Mouse (Mus musculus) stomach, embryonic 15.5 days (tissue): ENCODE measurements at regions not wholly inside any gene's neighbourhood (a gene's known extent, or its start where the extent isn't known, plus 50 kb on each side); places are given as distances from the start of the nearest gene placed in this dataset.

Experiments used
- ATAC-seq: fragments of 200-750 bp; cut with Nextera tagmentation; 2 replicates; pipeline ENCODE4 v1.8.0; 2017; ENCODE audit warnings: low read depth, moderate number of reproducible peaks, moderate TSS enrichment; ENCODE audit not compliant: insufficient read depth, low FRiP score
- H3K27ac ChIP-seq: fragments of 300-500 bp; sonication (generic); 2 replicates; pipeline ENCODE4 v1.5.1; 2015; ENCODE audit warnings: mild to moderate bottlenecking, inconsistent platforms
- H3K27me3 ChIP-seq: fragments of 300-500 bp; sonication (generic); replicated peaks from 2 replicates; pipeline ENCODE4 v1.6.1; 2015; ENCODE audit warnings: inconsistent platforms
- H3K36me3 ChIP-seq: fragments of 300-500 bp; sonication (generic); 2 replicates; pipeline ENCODE4 v1.6.1; 2015; ENCODE audit warnings: inconsistent platforms
- H3K4me1 ChIP-seq: fragments of 300-500 bp; sonication (generic); 2 replicates; pipeline ENCODE4 v1.6.1; 2015; ENCODE audit warnings: inconsistent platforms
- H3K4me2 ChIP-seq: fragments of 300-500 bp; sonication (generic); 2 replicates; pipeline ENCODE4 v1.6.1; 2015; ENCODE audit warnings: mild to moderate bottlenecking, inconsistent platforms
- H3K4me3 ChIP-seq: fragments of 300-500 bp; sonication (generic); replicated peaks from 2 replicates; pipeline ENCODE4 v1.5.1; 2015; ENCODE audit warnings: inconsistent platforms
- H3K9ac ChIP-seq: fragments of 300-500 bp; sonication (generic); 2 replicates; pipeline ENCODE4 v1.6.1; 2015; ENCODE audit warnings: inconsistent platforms
- H3K9me3 ChIP-seq: fragments of 300-500 bp; sonication (generic); 2 replicates; pipeline ENCODE4 v1.6.1; 2016; ENCODE audit warnings: inconsistent platforms
- WGBS: fragments of 180-500 bp; shearing (Covaris S2); methylation state at CpG from one replicate; pipeline ENCODE4 v1.1.7; 2015; 5-methylcytosine and 5-hydroxymethylcytosine counted together

GRCm38 (mm10) chr13:107303322-107303721 lies 281.4 kb upstream of the Kif2a start:
- no peaks in the 10 kb centered on the region for H3K27me3 ChIP-seq
- H3K9me3 ChIP-seq, result no peaks in the 10 kb centered on the region
- no peaks in the 10 kb centered on the region for H3K36me3 ChIP-seq
- H3K9ac ChIP-seq, result no peak overlapping the region
- no peaks in the 10 kb centered on the region for H3K4me1 ChIP-seq
- 37% methylated on average over 5 of the region's 5 CpGs for WGBS
- H3K27ac ChIP-seq, result no peak overlapping the region
- no peak for ATAC-seq
- H3K4me2 ChIP-seq, result no peak overlapping the region
- no peak overlapping the region for H3K4me3 ChIP-seq

GRCm38 (mm10) chr13:107300792-107301191 lies 278.9 kb upstream of the Kif2a start:
- H3K36me3 ChIP-seq, result no peaks in the 10 kb centered on the region
- no peaks in the 10 kb centered on the region for H3K27me3 ChIP-seq
- H3K4me2 ChIP-seq, result no peak overlapping the region
- H3K27ac ChIP-seq, result no peak overlapping the region
- H3K4me1 ChIP-seq, result no peaks in the 10 kb centered on the region
- no peak overlapping the region for H3K9ac ChIP-seq
- 72% methylated on average over 2 of the region's 2 CpGs for WGBS
- H3K4me3 ChIP-seq, result no peak overlapping the region
- ATAC-seq, result no peak
- no peaks in the 10 kb centered on the region for H3K9me3 ChIP-seq

GRCm38 (mm10) chr13:107264581-107264980 lies 242.7 kb upstream of the Kif2a start:
- Histone ChIP-seq H3K27me3 (no peaks in the 10 kb centered on the region), H3K9me3 (no peaks in the 10 kb centered on the region), H3K4me3 (no peak overlapping the region), H3K27ac (no peak overlapping the region), H3K9ac (no peak overlapping the region), H3K36me3 (no peaks in the 10 kb centered on the region), H3K4me1 (no peaks in the 10 kb centered on the region), H3K4me2 (no peak overlapping the region)
- 68% methylated on average over 6 of the region's 6 CpGs for WGBS
- ATAC-seq, result no peak

GRCm38 (mm10) chr13:107261479-107262050 lies 239.6 kb upstream of the Kif2a start:
- H3K36me3 ChIP-seq, result no peaks in the 10 kb centered on the region
- H3K4me1 ChIP-seq, result no peaks in the 10 kb centered on the region
- H3K4me2 ChIP-seq, result no peak overlapping the region
- no peaks in the 10 kb centered on the region for H3K9me3 ChIP-seq
- 73% methylated on average over 6 of the region's 6 CpGs for WGBS
- H3K27me3 ChIP-seq, result no peaks in the 10 kb centered on the region
- no peak overlapping the region for H3K9ac ChIP-seq
- no peak overlapping the region for H3K27ac ChIP-seq
- no peak overlapping the region for H3K4me3 ChIP-seq
- no peak for ATAC-seq

GRCm38 (mm10) chr13:107260274-107260673 lies 238.3 kb upstream of the Kif2a start:
- Histone ChIP-seq H3K27me3 (no peaks in the 10 kb centered on the region), H3K4me1 (no peaks in the 10 kb centered on the region), H3K9ac (no peak overlapping the region), H3K9me3 (no peaks in the 10 kb centered on the region), H3K4me2 (no peak overlapping the region), H3K27ac (no peak overlapping the region), H3K36me3 (no peaks in the 10 kb centered on the region), H3K4me3 (no peak overlapping the region)
- no peak for ATAC-seq
- WGBS, result 62% methylated on average over 4 of the region's 4 CpGs

GRCm38 (mm10) chr13:107247792-107248505 lies 226.0 kb upstream of the Kif2a start:
- ATAC-seq, result no peak
- Histone ChIP-seq H3K9ac (no peak overlapping the region), H3K27me3 (no peaks in the 10 kb centered on the region), H3K9me3 (no peaks in the 10 kb centered on the region), H3K4me2 (no peak overlapping the region), H3K4me3 (no peak overlapping the region), H3K27ac (no peak overlapping the region), H3K36me3 (no peaks in the 10 kb centered on the region), H3K4me1 (no peaks in the 10 kb centered on the region)
- WGBS, result 30% methylated on average over 9 of the region's 9 CpGs

- no peak for ATAC-seq
- H3K36me3 ChIP-seq, result no peaks in the 10 kb centered on the region
- no peaks in the 10 kb centered on the region for H3K27me3 ChIP-seq
- H3K4me2 ChIP-seq, result peak overlapping the region; percentile 16; the same call in 1 of the 2 replicates
- no peak overlapping the region for H3K4me3 ChIP-seq
- H3K4me1 ChIP-seq, result no peaks in the 10 kb centered on the region
- H3K9ac ChIP-seq, result no peak overlapping the region
- WGBS, result 34% methylated on average over 16 of the region's 17 CpGs
- no peak overlapping the region for H3K27ac ChIP-seq
- H3K9me3 ChIP-seq, result no peaks in the 10 kb centered on the region
These were observed 225.2 kb upstream of the Kif2a start for GRCm38 (mm10) chr13:107246956-107247751.

- no peak for ATAC-seq
- Histone ChIP-seq H3K4me2 (no peak overlapping the region), H3K4me1 (no peaks in the 10 kb centered on the region), H3K9ac (no peak overlapping the region), H3K4me3 (no peak overlapping the region), H3K9me3 (no peaks in the 10 kb centered on the region), H3K27me3 (no peaks in the 10 kb centered on the region), H3K27ac (no peak overlapping the region), H3K36me3 (no peaks in the 10 kb centered on the region)
- WGBS, result 37% methylated on average over 3 of the region's 3 CpGs
These were observed 222.2 kb upstream of the Kif2a start for GRCm38 (mm10) chr13:107244173-107244572.

GRCm38 (mm10) chr13:107239035-107239387 lies 217.1 kb upstream of the Kif2a start:
- no peak overlapping the region for H3K4me2 ChIP-seq

GRCm38 (mm10) chr13:107238364-107239034 lies 216.6 kb upstream of the Kif2a start:
- Histone ChIP-seq H3K27ac (peak overlapping the region; percentile 13; the same call in 1 of the 2 replicates), H3K4me3 (no peak overlapping the region), H3K27me3 (no peaks in the 10 kb centered on the region), H3K9me3 (no peaks in the 10 kb centered on the region), H3K9ac (no peak overlapping the region), H3K4me2 (no peak overlapping the region), H3K4me1 (no peaks in the 10 kb centered on the region), H3K36me3 (no peaks in the 10 kb centered on the region)
- WGBS, result 30% methylated on average over 9 of the region's 9 CpGs
- peak; percentile 39; the same call in 1 of the 2 replicates for ATAC-seq

More at GRCm38 (mm10) chr13:107239035-107239387, 217.1 kb upstream of the Kif2a start:
- ATAC-seq, result peak; percentile 27; the same call in 1 of the 2 replicates
- H3K4me3 ChIP-seq, result no peak overlapping the region
- H3K27me3 ChIP-seq, result no peaks in the 10 kb centered on the region
- H3K4me1 ChIP-seq, result no peaks in the 10 kb centered on the region
- H3K27ac ChIP-seq, result peak overlapping the region; percentile 16; the same call in 1 of the 2 replicates
- H3K9me3 ChIP-seq, result no peaks in the 10 kb centered on the region
- H3K9ac ChIP-seq, result no peak overlapping the region
- 39% methylated on average over 4 of the region's 4 CpGs for WGBS
- no peaks in the 10 kb centered on the region for H3K36me3 ChIP-seq

- H3K4me3 ChIP-seq, result no peak overlapping the region
- no peak overlapping the region for H3K9ac ChIP-seq
- ATAC-seq, result no peak
- no peaks in the 10 kb centered on the region for H3K36me3 ChIP-seq
- WGBS, result 55% methylated on average over 5 of the region's 5 CpGs
- no peak overlapping the region for H3K27ac ChIP-seq
- H3K4me1 ChIP-seq, result no peaks in the 10 kb centered on the region
- H3K9me3 ChIP-seq, result no peaks in the 10 kb centered on the region
- no peaks in the 10 kb centered on the region for H3K27me3 ChIP-seq
- H3K4me2 ChIP-seq, result no peak overlapping the region
These were observed 197.5 kb upstream of the Kif2a start for GRCm38 (mm10) chr13:107219456-107219855.

GRCm38 (mm10) chr13:107218351-107218750 lies 196.4 kb upstream of the Kif2a start:
- Histone ChIP-seq H3K4me1 (no peaks in the 10 kb centered on the region), H3K27me3 (no peaks in the 10 kb centered on the region), H3K4me3 (no peak overlapping the region), H3K4me2 (no peak overlapping the region), H3K36me3 (no peaks in the 10 kb centered on the region), H3K27ac (no peak overlapping the region), H3K9me3 (no peaks in the 10 kb centered on the region), H3K9ac (no peak overlapping the region)
- 71% methylated on average over 8 of the region's 8 CpGs for WGBS
- ATAC-seq, result no peak
